Mouse (Mus musculus): ENCODE data around the gene Impdh1.
A peak's percentile ranks its signal among the peaks of the same experiment; 100 is the strongest.
"Not testable (repeated sequence)": the region's sequence is repeated elsewhere in the genome, so short reads cannot be mapped to it uniquely, and the experiment has no call there.

The Impdh1 gene

GRCm38 (mm10) chr6:29179843-29180242, 36.3 kb downstream of the Impdh1 start:
- DNase-seq (ENCODE audit: low spot score in 2 of 2) = peak; percentile 66 to 73

GRCm38 (mm10) chr6:29178888-29179658, 37.1 kb downstream of the Impdh1 start, which contains the start of gene Prrt4:
Gene Prrt4 (minus strand): TSS chr6:29179584.
- peak; percentile 68 to 73 for DNase-seq (ENCODE audit: low spot score in 2 of 2)

- no peak for DNase-seq (ENCODE audit: low spot score in 2 of 2)
These were observed 38.0 kb downstream of the Impdh1 start for GRCm38 (mm10) chr6:29177901-29178879.

GRCm38 (mm10) chr6:29175113-29175512, 41.1 kb downstream of the Impdh1 start:
- no peak for DNase-seq (ENCODE audit: low spot score in 2 of 2)

- DNase-seq (ENCODE audit: low spot score in 2 of 2) = no peak
These were observed 41.8 kb downstream of the Impdh1 start for GRCm38 (mm10) chr6:29174368-29174767.

- DNase-seq (ENCODE audit: low spot score in 2 of 2) = peak; percentile 62 to 74
These were observed 45.2 kb downstream of the Impdh1 start for GRCm38 (mm10) chr6:29170952-29171388.

GRCm38 (mm10) chr6:29170063-29170921, 45.9 kb downstream of the Impdh1 start:
- no peak for DNase-seq (ENCODE audit: low spot score in 2 of 2)

- DNase-seq (ENCODE audit: low spot score in 2 of 2) = no peak
These were observed 46.5 kb downstream of the Impdh1 start for GRCm38 (mm10) chr6:29169675-29170062.

GRCm38 (mm10) chr6:29168871-29169270, 47.3 kb downstream of the Impdh1 start:
- DNase-seq (ENCODE audit: low spot score in 2 of 2) = no peak

GRCm38 (mm10) chr6:29166196-29166595, 50.0 kb downstream of the Impdh1 start:
- DNase-seq (ENCODE audit: low spot score in 2 of 2) = peak; percentile 60 to 65

GRCm38 (mm10) chr6:29164314-29165244, 51.6 kb downstream of the Impdh1 start, which contains the start of gene Rbm28:
Gene Rbm28 (minus strand): TSS chr6:29165006.
- peak; percentile 91 to 93 for DNase-seq (ENCODE audit: low spot score in 2 of 2)

- not testable (repeated sequence) for DNase-seq (ENCODE audit: low spot score in 2 of 2)
These were observed 54.9 kb downstream of the Impdh1 start for GRCm38 (mm10) chr6:29161291-29161690.

GRCm38 (mm10) chr6:29160786-29161185, 55.4 kb downstream of the Impdh1 start:
- no peak for DNase-seq (ENCODE audit: low spot score in 2 of 2)

- DNase-seq (ENCODE audit: low spot score in 2 of 2) = no peak
These were observed 59.8 kb downstream of the Impdh1 start for GRCm38 (mm10) chr6:29156326-29156725.
